Mouse (Mus musculus): ENCODE data around the gene Prdm5. TPM values are rescaled to one million over a fixed set of nuclear protein-coding genes. Genes with fewer than 3 reads are reported as not detected.

The Prdm5 gene
- polyA plus RNA-seq, 1 experiment: not detected

- no peak for TF ChIP-seq GATA1 (IDR thresholded peaks at IDR 0.05; ENCODE audit: low read length)
- no peak for TF ChIP-seq TAL1 (IDR thresholded peaks at IDR 0.05; ENCODE audit: low read length)
- no peak overlapping the region for H3K4me3 ChIP-seq (replicated peaks)
- H3K27me3 ChIP-seq (ENCODE audit: control insufficient read depth): no peaks in the 10 kb centered on the region
- no peaks in the 10 kb centered on the region for H3K4me1 ChIP-seq (ENCODE audit: control insufficient read depth)
- H3K36me3 ChIP-seq (ENCODE audit: control insufficient read depth): no peaks in the 10 kb centered on the region
- no peaks in the 10 kb centered on the region for H3K9me3 ChIP-seq (ENCODE audit: control insufficient read depth, low read length)
Measured at GRCm38 (mm10) chr6:65798390-65798789, 19.6 kb downstream of the Prdm5 start.

GRCm38 (mm10) chr6:65811685-65812084 is 32.9 kb downstream of the Prdm5 start:
- H3K4me3 ChIP-seq (replicated peaks): no peak overlapping the region
- H3K27me3 ChIP-seq (ENCODE audit: control insufficient read depth): no peaks in the 10 kb centered on the region
- no peak for TF ChIP-seq GATA1 (IDR thresholded peaks at IDR 0.05; ENCODE audit: low read length)
- no peak for TF ChIP-seq TAL1 (IDR thresholded peaks at IDR 0.05; ENCODE audit: low read length)

GRCm38 (mm10) chr6:65818039-65818747 is 39.4 kb downstream of the Prdm5 start:
- no peaks in the 10 kb centered on the region for H3K27me3 ChIP-seq (ENCODE audit: control insufficient read depth)
- no peaks in the 10 kb centered on the region for H3K9me3 ChIP-seq (ENCODE audit: control insufficient read depth, low read length)
- no peaks in the 10 kb centered on the region for H3K36me3 ChIP-seq (ENCODE audit: control insufficient read depth)
- TF ChIP-seq TAL1 (IDR thresholded peaks at IDR 0.05; ENCODE audit: low read length) (no peak), GATA1 (IDR thresholded peaks at IDR 0.05; ENCODE audit: low read length) (no peak)
- H3K4me3 ChIP-seq (replicated peaks): no peak overlapping the region
- no peaks in the 10 kb centered on the region for H3K4me1 ChIP-seq (ENCODE audit: control insufficient read depth)

More at GRCm38 (mm10) chr6:65811685-65812084, 32.9 kb downstream of the Prdm5 start:
- Histone ChIP-seq H3K4me1 (ENCODE audit: control insufficient read depth) (no peaks in the 10 kb centered on the region), H3K36me3 (ENCODE audit: control insufficient read depth) (no peaks in the 10 kb centered on the region), H3K9me3 (ENCODE audit: control insufficient read depth, low read length) (no peaks in the 10 kb centered on the region)

GRCm38 (mm10) chr6:65828656-65829055 is 49.9 kb downstream of the Prdm5 start:
- TF ChIP-seq TAL1 (IDR thresholded peaks at IDR 0.05; ENCODE audit: low read length): no peak
- TF ChIP-seq GATA1 (IDR thresholded peaks at IDR 0.05; ENCODE audit: low read length): no peak
- H3K9me3 ChIP-seq (ENCODE audit: control insufficient read depth, low read length): no peaks in the 10 kb centered on the region
- no peaks in the 10 kb centered on the region for H3K36me3 ChIP-seq (ENCODE audit: control insufficient read depth)
- H3K27me3 ChIP-seq (ENCODE audit: control insufficient read depth): no peaks in the 10 kb centered on the region
- H3K4me1 ChIP-seq (ENCODE audit: control insufficient read depth): no peaks in the 10 kb centered on the region
- no peak overlapping the region for H3K4me3 ChIP-seq (replicated peaks)

- no peak for TF ChIP-seq GATA1 (IDR thresholded peaks at IDR 0.05; ENCODE audit: low read length)
- no peak for TF ChIP-seq TAL1 (IDR thresholded peaks at IDR 0.05; ENCODE audit: low read length)
- no peaks in the 10 kb centered on the region for H3K9me3 ChIP-seq (ENCODE audit: control insufficient read depth, low read length)
- H3K4me3 ChIP-seq (replicated peaks): no peak overlapping the region
- no peaks in the 10 kb centered on the region for H3K36me3 ChIP-seq (ENCODE audit: control insufficient read depth)
- H3K4me1 ChIP-seq (ENCODE audit: control insufficient read depth): no peaks in the 10 kb centered on the region
- no peaks in the 10 kb centered on the region for H3K27me3 ChIP-seq (ENCODE audit: control insufficient read depth)
Measured at GRCm38 (mm10) chr6:65831443-65831842, 52.7 kb downstream of the Prdm5 start.

- no peaks in the 10 kb centered on the region for H3K27me3 ChIP-seq (ENCODE audit: control insufficient read depth)
- H3K4me1 ChIP-seq (ENCODE audit: control insufficient read depth): no peaks in the 10 kb centered on the region
- TF ChIP-seq TAL1 (IDR thresholded peaks at IDR 0.05; ENCODE audit: low read length) (no peak), GATA1 (IDR thresholded peaks at IDR 0.05; ENCODE audit: low read length) (no peak)
- no peaks in the 10 kb centered on the region for H3K36me3 ChIP-seq (ENCODE audit: control insufficient read depth)
- H3K4me3 ChIP-seq (replicated peaks): no peak overlapping the region
- H3K9me3 ChIP-seq (ENCODE audit: control insufficient read depth, low read length): no peaks in the 10 kb centered on the region
Measured at GRCm38 (mm10) chr6:65834013-65834412, 55.2 kb downstream of the Prdm5 start.

- H3K36me3 ChIP-seq (ENCODE audit: control insufficient read depth): no peaks in the 10 kb centered on the region
- no peaks in the 10 kb centered on the region for H3K4me1 ChIP-seq (ENCODE audit: control insufficient read depth)
- H3K4me3 ChIP-seq (replicated peaks): no peak overlapping the region
- TF ChIP-seq TAL1 (IDR thresholded peaks at IDR 0.05; ENCODE audit: low read length) (no peak), GATA1 (IDR thresholded peaks at IDR 0.05; ENCODE audit: low read length) (no peak)
- no peaks in the 10 kb centered on the region for H3K27me3 ChIP-seq (ENCODE audit: control insufficient read depth)
- H3K9me3 ChIP-seq (ENCODE audit: control insufficient read depth, low read length): no peaks in the 10 kb centered on the region
Measured at GRCm38 (mm10) chr6:65842579-65842978, 63.8 kb downstream of the Prdm5 start.

- Histone ChIP-seq H3K36me3 (ENCODE audit: control insufficient read depth) (no peaks in the 10 kb centered on the region), H3K4me1 (ENCODE audit: control insufficient read depth) (no peaks in the 10 kb centered on the region), H3K9me3 (ENCODE audit: control insufficient read depth, low read length) (no peaks in the 10 kb centered on the region), H3K27me3 (ENCODE audit: control insufficient read depth) (no peaks in the 10 kb centered on the region), H3K4me3 (replicated peaks) (no peak overlapping the region)
- TF ChIP-seq TAL1 (IDR thresholded peaks at IDR 0.05; ENCODE audit: low read length) (no peak), GATA1 (IDR thresholded peaks at IDR 0.05; ENCODE audit: low read length) (no peak)
Measured at GRCm38 (mm10) chr6:65849127-65849526, 70.3 kb downstream of the Prdm5 start.

- Histone ChIP-seq H3K4me3 (replicated peaks) (no peak overlapping the region), H3K4me1 (ENCODE audit: control insufficient read depth) (no peaks in the 10 kb centered on the region), H3K27me3 (ENCODE audit: control insufficient read depth) (no peaks in the 10 kb centered on the region), H3K9me3 (ENCODE audit: control insufficient read depth, low read length) (no peaks in the 10 kb centered on the region), H3K36me3 (ENCODE audit: control insufficient read depth) (no peaks in the 10 kb centered on the region)
- TF ChIP-seq GATA1 (IDR thresholded peaks at IDR 0.05; ENCODE audit: low read length) (no peak), TAL1 (IDR thresholded peaks at IDR 0.05; ENCODE audit: low read length) (no peak)
Measured at GRCm38 (mm10) chr6:65849687-65850086, 70.9 kb downstream of the Prdm5 start.

- H3K4me3 ChIP-seq (replicated peaks): no peak overlapping the region
- H3K9me3 ChIP-seq (ENCODE audit: control insufficient read depth, low read length): no peaks in the 10 kb centered on the region
- no peaks in the 10 kb centered on the region for H3K36me3 ChIP-seq (ENCODE audit: control insufficient read depth)
- no peaks in the 10 kb centered on the region for H3K27me3 ChIP-seq (ENCODE audit: control insufficient read depth)
- no peaks in the 10 kb centered on the region for H3K4me1 ChIP-seq (ENCODE audit: control insufficient read depth)
- TF ChIP-seq TAL1 (IDR thresholded peaks at IDR 0.05; ENCODE audit: low read length) (no peak), GATA1 (IDR thresholded peaks at IDR 0.05; ENCODE audit: low read length) (no peak)
Measured at GRCm38 (mm10) chr6:65850221-65850620, 71.4 kb downstream of the Prdm5 start.

Measured in erythroblast, embryonic 14.5 days (primary cell).